Mouse (Mus musculus) lung, adult 10 weeks (tissue): ENCODE data around the gene Pld1. TPM values are rescaled to one million over a fixed set of nuclear protein-coding genes. Genes with fewer than 3 reads are reported as not detected.

Experiments used
- polyA plus RNA-seq: library from polyadenylated mRNA; stranded (reverse); fragments of 350-450 nt; fragmentation: Illumina TruSeq; extraction: RNeasy Lipid Tissue Mini Kit (QIAGEN cat#74804); gene quantifications from one replicate; pipeline ENCODE4 v1.2.3, GENCODE M21; 2014; ENCODE audit warnings: low read depth, low replicate concordance; ENCODE audit not compliant: insufficient read depth

Gene Pld1
- polyA plus RNA-seq, result 6.1 TPM

GRCm38 (mm10) chr3:27938381-27939323, at the start of gene Pld1:
TSS of gene Pld1 (plus strand) at chr3:27938695.

DNA sequence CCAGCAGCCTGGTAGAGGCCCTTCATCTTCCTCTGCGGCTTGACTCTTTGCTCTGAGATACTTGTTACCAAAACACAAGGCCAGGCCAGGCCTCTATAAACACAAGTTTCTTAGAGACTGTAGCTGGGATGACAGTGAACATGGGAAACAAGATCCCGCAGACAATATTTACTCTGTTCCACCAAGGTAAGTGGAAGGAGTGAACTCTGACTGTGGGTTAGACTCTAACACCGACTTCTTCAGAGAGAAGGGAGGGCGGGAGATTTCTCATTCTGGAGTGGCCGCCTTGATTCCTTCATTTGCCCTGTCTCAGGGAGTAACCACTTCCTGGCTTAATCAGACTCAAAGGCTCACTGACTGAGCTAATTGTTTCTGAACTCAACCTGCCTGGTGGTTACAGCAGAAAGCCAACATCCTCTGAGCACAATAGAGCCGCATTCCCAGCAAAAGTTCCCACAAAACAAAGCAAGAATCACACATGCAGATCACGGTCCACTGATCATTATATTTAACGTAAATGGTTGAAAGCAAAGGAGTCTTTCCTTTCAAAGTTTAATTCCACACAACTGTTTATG, 42.1 kb upstream of the Pld1 start, which contains the start of gene Tmem212:
Gene Tmem212 (minus strand): TSS at position 51 of the 575 bp plus-strand sequence.

Other genes starting within 250 kb of the Pld1 start
- 11.5 TPM for gene Fndc3b, start 227.4 kb upstream of the Pld1 start, polyA plus RNA-seq
- gene Tmem212, start 42.3 kb upstream of the Pld1 start, polyA plus RNA-seq, result 84.7 TPM